Mouse (Mus musculus): ENCODE results near the gene Lrwd1. TPM values are rescaled to one million over a fixed set of nuclear protein-coding genes. Genes with fewer than 3 reads are reported as not detected.
"Not testable (repeated sequence)": the region's sequence is repeated elsewhere in the genome, so short reads cannot be mapped to it uniquely, and the experiment has no call there.

Lrwd1 gene
- total RNA-seq (2021) = 11.2 and 15.5 TPM in 2 replicates
- long read RNA-seq, experiment 1, transcript Lrwd1-201 (15 exons, 2,473 nt) = major isoform, 19 of 24 reads
- long read RNA-seq, experiment 1, partial matches to known transcripts = 3 of 24 reads
- long read RNA-seq, experiment 1, other reads (novel, unspliced or antisense) = 1 of 24 reads
- long read RNA-seq, experiment 2, transcript Lrwd1-201 (15 exons, 2,473 nt) = major isoform, 8 of 16 reads
- long read RNA-seq, experiment 2, partial matches to known transcripts = 2 of 16 reads
- long read RNA-seq, experiment 2, other reads (novel, unspliced or antisense) = 6 of 16 reads

- peak; percentile 97 for DNase-seq
Observed at GRCm38 (mm10) chr5:136135571-136136291, at the start of gene Lrwd1, which contains the start of gene Alkbh4. Lrwd1 (minus strand) TSS chr5:136136074. Alkbh4 (plus strand) TSS chr5:136136146.

- no peak for DNase-seq
Observed at GRCm38 (mm10) chr5:136183766-136184165, 47.9 kb upstream of the Lrwd1 start.

- DNase-seq = no peak
Observed at GRCm38 (mm10) chr5:136182830-136183229, 47.0 kb upstream of the Lrwd1 start.

GRCm38 (mm10) chr5:136182049-136182448, 46.2 kb upstream of the Lrwd1 start:
- no peak for DNase-seq

GRCm38 (mm10) chr5:136181197-136181596, 45.3 kb upstream of the Lrwd1 start:
- DNase-seq = no peak

DNA sequence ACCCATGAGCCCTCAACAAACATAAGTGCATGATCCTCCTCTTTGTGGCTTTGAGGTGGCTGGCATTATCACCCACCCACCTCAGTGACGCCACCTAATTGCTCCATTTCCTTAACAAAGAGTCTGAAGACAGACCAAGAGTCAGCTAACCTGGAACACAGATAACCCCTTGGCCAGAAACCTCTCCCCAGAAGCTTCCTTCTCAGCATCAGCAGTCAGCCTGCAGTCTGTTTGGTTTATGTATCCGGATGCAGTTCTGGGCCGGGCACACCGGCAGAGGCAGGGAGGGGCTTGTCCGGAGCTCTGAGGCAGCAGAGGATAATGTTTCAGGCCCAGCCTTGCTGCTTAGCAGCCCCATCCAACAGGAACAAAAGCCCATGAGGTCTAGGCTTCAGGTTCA, 43.7 kb upstream of the Lrwd1 start:
- no peak for DNase-seq

- peak; percentile 59 for DNase-seq
Observed at GRCm38 (mm10) chr5:136173606-136174463, 38.0 kb upstream of the Lrwd1 start.

DNA sequence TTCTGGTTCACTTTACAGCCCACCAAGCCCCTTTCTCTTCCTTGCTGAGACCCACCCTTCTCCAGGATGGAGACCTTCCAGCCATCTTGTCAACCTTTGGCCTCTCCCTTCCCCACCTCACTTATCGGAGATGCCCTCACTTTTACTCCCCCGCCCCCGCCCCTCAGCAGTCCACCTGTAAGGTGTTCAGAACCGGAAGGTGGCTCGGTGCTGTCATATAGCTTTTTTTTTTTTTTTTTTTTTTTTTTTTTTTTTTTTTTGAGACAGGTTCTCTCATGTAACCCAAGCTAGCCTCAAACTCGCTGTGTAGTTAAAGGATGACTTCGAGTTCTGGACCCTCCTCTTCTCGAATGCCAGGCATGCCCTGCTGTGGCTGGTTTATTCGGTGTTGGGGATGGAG, 37.1 kb upstream of the Lrwd1 start:
- DNase-seq = no peak

DNA sequence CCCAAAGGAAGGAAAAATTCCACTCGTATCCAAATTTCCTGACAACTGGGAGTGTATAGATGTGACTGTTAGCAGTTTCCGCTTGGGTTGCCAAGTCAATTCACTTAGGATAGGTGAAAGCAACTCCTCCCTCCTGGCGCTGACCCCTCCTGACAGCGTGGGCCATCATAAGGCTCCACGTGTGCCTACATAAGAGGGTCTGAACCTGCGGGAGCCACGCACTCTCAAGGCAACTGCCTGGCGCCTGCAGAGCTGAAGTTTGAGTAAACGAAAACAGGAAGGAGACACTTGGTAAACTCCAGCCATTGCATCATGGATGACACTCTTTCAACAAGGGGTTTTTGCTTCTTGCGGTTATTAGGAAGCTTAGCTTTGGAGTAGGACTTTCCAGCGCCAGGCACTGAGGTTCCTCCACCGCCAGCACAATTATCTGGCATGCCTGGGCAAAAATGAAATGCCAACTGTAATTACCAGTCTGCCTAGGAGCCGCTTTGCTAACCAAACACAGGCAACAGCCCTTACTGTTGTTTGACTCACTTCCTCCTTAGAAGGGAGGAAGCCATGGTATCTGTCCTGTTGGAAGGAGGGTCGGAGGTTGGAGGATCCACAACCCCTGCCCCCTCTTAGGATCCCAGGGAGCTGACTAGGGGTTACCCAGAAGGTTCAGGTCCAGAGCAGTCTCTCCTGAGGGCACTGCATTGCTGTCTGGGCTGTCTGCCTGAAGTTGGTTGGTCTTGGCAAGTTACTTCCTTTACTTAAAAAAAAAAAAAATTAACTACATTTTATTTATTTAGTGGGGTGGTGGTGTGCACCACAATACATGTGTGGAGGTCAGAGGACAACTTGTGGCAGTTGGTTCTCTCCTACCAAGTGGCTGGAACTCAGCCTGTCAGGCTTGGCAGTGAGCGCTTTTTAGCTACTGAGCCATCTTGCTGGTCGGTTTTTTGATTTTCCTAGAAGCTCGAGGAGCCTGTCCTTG, 35.8 kb upstream of the Lrwd1 start:
- peak; percentile 11 for DNase-seq

GRCm38 (mm10) chr5:136170512-136171362, 34.9 kb upstream of the Lrwd1 start, which contains the start of gene Orai2:
Orai2 (minus strand) TSS chr5:136170713.
- DNase-seq = peak; percentile 87

DNA sequence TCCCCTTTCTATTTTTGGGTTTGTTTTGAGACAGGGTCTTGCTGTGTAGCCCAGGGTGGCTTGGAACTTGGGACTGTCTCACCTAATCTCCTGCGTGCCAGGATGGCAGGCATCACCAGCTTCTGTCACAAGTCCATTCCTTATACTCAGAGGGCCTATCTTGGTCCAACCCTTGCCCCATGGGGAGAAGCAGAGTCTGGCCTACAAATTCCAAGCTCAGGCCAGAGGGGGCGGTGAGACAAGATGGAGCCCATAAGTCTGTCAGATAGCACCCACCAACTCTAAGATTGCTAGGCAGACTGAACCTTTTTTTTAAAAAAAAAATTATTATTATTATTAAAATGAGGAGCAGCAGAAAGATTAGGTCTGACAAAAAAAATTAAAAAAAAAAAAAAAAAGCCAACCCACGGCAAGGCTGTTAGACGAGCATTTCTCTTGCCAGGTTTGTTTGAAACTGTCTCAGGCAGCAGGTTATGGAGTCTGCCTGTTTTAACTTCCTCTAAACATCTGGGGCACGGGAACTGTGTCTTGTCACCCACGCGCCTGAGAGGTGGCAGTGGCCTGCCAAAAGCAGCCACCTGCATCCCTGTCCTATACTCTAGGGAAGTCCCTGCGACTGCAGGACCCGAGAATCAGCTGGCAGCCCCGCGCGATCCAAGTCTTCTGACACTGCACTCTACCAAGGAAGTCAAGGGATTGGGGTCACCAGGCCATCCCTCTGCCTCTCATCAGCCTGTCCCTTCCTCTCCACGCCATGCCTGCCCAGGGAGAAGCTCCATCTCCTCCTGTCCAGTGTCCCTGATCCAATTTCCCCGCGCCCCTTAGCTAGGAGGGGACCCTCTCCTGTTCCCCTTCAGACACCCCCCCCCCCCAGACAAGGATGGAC, 34.0 kb upstream of the Lrwd1 start:
- DNase-seq = peak; percentile 44

DNA sequence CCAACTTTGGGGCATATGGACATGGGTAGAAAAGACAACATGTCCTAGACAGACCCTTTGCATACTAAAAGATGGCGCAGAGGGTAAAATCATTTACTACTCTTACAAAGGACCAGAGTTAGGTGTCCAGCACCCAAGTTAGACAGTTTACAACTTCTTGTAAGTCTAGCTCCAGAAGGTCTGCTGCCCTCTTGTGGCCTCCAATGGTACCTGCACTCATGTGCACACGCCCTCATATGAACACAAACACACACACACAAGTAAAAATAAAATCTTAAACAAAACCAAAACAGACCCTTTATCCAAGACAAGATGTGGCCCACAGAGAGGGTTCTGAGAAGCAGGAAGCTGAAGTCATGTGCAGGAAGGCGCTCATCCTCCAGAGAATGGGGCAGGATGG, 32.2 kb upstream of the Lrwd1 start:
- no peak for DNase-seq

GRCm38 (mm10) chr5:136167296-136167695, 31.4 kb upstream of the Lrwd1 start:
- DNase-seq = no peak

GRCm38 (mm10) chr5:136165246-136165645, 29.4 kb upstream of the Lrwd1 start:
- DNase-seq = no peak

- no peak for DNase-seq
Observed at GRCm38 (mm10) chr5:136163807-136164474, 28.1 kb upstream of the Lrwd1 start.

DNA sequence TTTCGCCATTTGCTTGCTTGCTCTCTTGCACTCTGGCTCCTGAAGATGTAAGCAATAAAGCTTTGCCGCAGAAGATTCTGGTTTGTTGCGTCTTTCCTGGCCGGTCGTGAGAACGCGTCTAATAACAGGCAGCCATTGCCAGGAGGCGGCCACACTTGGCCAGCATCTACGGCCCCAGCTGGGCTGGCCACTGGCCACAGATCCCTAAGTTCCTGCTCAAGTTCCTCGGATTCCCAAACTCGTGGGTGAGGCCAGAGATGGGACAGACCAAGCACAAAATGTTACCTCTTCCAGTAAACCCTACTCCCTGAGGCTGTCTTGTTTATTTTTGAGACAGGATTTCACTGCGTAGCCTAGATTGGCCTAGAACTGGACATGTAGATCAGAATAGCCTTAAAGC, 24.2 kb upstream of the Lrwd1 start:
- DNase-seq = not testable (repeated sequence)

- DNase-seq = no peak
Observed at GRCm38 (mm10) chr5:136155399-136155798, 19.5 kb upstream of the Lrwd1 start.

- DNase-seq = no peak
Observed at GRCm38 (mm10) chr5:136152365-136152764, 16.5 kb upstream of the Lrwd1 start.

DNA sequence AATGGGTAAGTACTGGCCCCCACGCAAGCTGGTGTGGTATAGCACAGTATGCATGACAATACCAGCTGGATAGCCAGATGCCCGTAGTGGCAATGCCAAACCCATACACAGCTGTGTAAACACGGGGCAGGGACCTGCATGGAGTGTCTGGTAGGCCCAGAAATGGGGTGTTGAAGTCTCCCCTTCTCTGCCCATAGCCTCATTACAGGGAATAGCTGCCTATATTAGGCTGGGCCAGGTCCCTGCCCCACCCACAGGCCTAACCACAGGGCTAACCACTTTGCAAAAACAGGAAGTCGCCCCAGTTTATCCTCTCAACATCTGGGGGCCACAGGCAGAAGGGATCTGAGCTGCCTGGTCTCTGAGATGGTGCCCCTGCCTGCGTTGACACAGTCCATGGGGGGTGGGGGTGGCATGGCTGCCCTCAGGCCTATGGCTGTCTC, 13.3 kb upstream of the Lrwd1 start:
- DNase-seq = not testable (repeated sequence)

Measured in adrenal gland, postnatal 14 days (tissue).